In genomic region chr1:131679644-131680043, GRCm38 (mm10) we compare ENCODE assay signal across 16 mouse cellular contexts. TPM values are rescaled to one million over a fixed set of nuclear protein-coding genes. Genes with fewer than 3 reads are reported as not detected.
"Had no signal": no experiment of that assay in that cellular context is flagged by ENCODE, and none has a peak within 500 bp of the region (broad histone marks: within the 10 kb centered on the region; RNA-seq: fewer than 3 reads in every experiment).

No protein-coding gene starts in this region.

- H3K27ac ChIP-seq: kidney, postnatal 0 days; limb, embryonic 15.5 days; liver, embryonic 13.5 days; lung, embryonic 15.5 days; midbrain, embryonic 13.5 days had no signal

- ATAC-seq: intestine, postnatal 0 days; liver, postnatal 0 days; midbrain, embryonic 13.5 days had no signal

- H3K4me1 ChIP-seq: limb, embryonic 15.5 days; liver, embryonic 13.5 days; lung, embryonic 15.5 days; midbrain, embryonic 13.5 days had no signal

- H3K36me3 ChIP-seq: limb, embryonic 15.5 days; liver, embryonic 13.5 days; lung, embryonic 15.5 days; midbrain, embryonic 13.5 days had no signal

- H3K27me3 ChIP-seq: limb, embryonic 15.5 days; liver, embryonic 13.5 days; lung, embryonic 15.5 days; midbrain, embryonic 13.5 days had no signal

- H3K4me3 ChIP-seq: limb, embryonic 15.5 days; liver, embryonic 13.5 days; lung, embryonic 15.5 days; midbrain, embryonic 13.5 days had no signal

- H3K9me3 ChIP-seq: limb, embryonic 15.5 days; liver, embryonic 13.5 days; lung, embryonic 15.5 days; midbrain, embryonic 13.5 days had no signal

- H3K9ac ChIP-seq: limb, embryonic 15.5 days; liver, embryonic 13.5 days; liver, postnatal 0 days; lung, embryonic 15.5 days; midbrain, embryonic 13.5 days had no signal

- H3K4me2 ChIP-seq: limb, embryonic 15.5 days; liver, embryonic 13.5 days; lung, embryonic 15.5 days; midbrain, embryonic 13.5 days had no signal

- DNase-seq: kidney, adult 8-10 months; kidney, postnatal 36 days; liver, embryonic 13.5 days; liver, postnatal 0 days; lung, postnatal 14 days; right cerebral cortex, postnatal 14 days; thymus, adult 18-20 months; thymus, postnatal 14 days had no signal

RNA-seq across cellular contexts. Expression of gene Ctse, which starts 41.5 kb away (rescaled TPM):
- total RNA-seq: layer of hippocampus, postnatal 25 days; left cerebral cortex, postnatal 25 days had no signal
- polyA plus RNA-seq: midbrain, embryonic 13.5 days; neural tube, embryonic 14.5 days had no signal
